12 mouse cellular contexts compared by ENCODE assay signal in the genomic region with DNA sequence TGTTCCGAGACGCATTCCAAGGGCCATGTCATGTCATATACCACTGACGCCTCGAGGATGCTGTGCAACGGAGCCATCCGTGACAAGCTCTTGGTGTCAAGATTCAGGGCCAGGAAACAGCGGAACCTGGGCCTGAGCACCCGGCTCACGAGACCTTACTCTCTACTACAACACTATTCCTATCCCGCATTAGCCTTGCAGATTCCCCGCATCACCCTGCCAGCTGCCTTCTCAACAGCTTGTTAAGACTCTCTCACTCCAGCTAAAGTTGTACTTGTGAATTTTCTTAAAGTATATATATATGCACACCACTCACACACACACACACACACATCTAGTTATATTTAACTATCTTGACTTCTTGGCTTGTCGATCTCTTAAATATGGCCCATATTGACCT.
"Had no signal": no experiment of that assay in that cellular context is flagged by ENCODE, and none has a peak within 500 bp of the region (broad histone marks: within the 10 kb centered on the region; RNA-seq: fewer than 3 reads in every experiment).

No protein-coding gene starts in this region.

- H3K9me3 ChIP-seq: limb, embryonic 12.5 days; liver, embryonic 13.5 days; neural tube, embryonic 12.5 days had no signal

- H3K27me3 ChIP-seq: limb, embryonic 12.5 days; liver, embryonic 13.5 days; neural tube, embryonic 12.5 days had no signal

- H3K36me3 ChIP-seq: limb, embryonic 12.5 days; liver, embryonic 13.5 days; neural tube, embryonic 12.5 days had no signal

- H3K9ac ChIP-seq: limb, embryonic 12.5 days; liver, embryonic 13.5 days; liver, postnatal 0 days; neural tube, embryonic 12.5 days had no signal

- H3K4me3 ChIP-seq: limb, embryonic 12.5 days; liver, embryonic 13.5 days; neural tube, embryonic 12.5 days had no signal

- H3K4me2 ChIP-seq: limb, embryonic 12.5 days; liver, embryonic 13.5 days; neural tube, embryonic 12.5 days had no signal

- DNase-seq: kidney, adult 11 months; kidney, adult 9 months; kidney, postnatal 36 days; liver; liver, embryonic 13.5 days; liver, postnatal 0 days; lung, postnatal 36 days; midbrain, embryonic 14.5 days; thymus, postnatal 36 days had no signal

- H3K4me1 ChIP-seq: liver, embryonic 13.5 days had no signal

- ATAC-seq: liver, postnatal 0 days had no signal

- H3K27ac ChIP-seq: kidney, postnatal 0 days; limb, embryonic 12.5 days; liver, embryonic 13.5 days; neural tube, embryonic 12.5 days had no signal
